Mouse (Mus musculus) spleen, postnatal 10 days (tissue): ENCODE data around the gene Grb2.
A peak's percentile ranks its signal among the peaks of the same experiment; 100 is the strongest.

Experiments used
- DNase-seq, 2 experiments: peaks; one replicate each; pipeline ENCODE4 v3.0.0; 2021 to 2022; ENCODE audit warnings: low spot score in 2 of 2

Gene Grb2

GRCm38 (mm10) chr11:115708209-115708876 is at the start of gene Grb2:
Gene Grb2, minus strand, starts transcription at chr11:115708597.
- DNase-seq, result peak; percentile 96 to 99

DNA sequence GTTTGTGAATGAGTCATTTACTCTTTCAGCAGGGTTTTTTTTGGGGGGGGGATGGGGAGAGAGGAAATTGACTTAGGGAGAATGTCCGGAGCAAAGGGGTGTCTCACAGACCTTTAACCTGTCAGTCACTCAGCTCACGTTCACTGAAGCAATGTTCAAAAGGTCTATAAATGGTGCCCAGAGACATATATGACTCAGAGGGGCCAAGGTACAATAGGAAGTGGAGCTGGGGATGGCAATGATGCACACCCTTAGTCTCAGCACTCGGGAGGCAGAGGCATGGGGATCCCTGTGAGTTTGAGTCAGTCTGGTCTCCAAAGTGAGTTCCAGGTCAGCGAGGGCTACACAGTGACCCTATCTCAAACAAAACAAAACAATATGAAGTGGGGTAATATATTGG is 45.1 kb upstream of the Grb2 start:
- no peak for DNase-seq

DNA sequence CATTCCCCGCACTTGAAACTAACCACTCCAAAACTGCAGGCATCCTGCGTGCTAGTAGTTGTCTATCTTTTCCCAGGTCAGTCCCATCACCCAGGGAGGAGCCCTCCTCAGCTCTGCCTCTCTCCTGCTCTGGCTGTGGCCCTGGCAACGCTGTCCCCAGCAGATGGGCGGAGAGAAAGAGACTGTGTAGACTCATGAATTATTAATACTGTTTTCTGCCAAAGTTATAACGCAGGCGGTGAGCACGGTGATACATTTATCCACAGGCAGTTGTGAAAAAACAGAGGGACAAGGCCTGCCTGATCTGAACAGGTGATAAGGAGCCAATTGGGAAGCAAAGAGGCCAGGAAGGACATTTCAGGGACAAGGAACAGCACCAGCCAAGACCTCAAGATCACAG is 44.3 kb upstream of the Grb2 start:
- DNase-seq, result no peak

GRCm38 (mm10) chr11:115751725-115752124 is 43.3 kb upstream of the Grb2 start:
- no peak for DNase-seq

GRCm38 (mm10) chr11:115749834-115750233 is 41.4 kb upstream of the Grb2 start:
- no peak for DNase-seq

- no peak for DNase-seq
Observed at GRCm38 (mm10) chr11:115747351-115747750, 39.0 kb upstream of the Grb2 start.

DNA sequence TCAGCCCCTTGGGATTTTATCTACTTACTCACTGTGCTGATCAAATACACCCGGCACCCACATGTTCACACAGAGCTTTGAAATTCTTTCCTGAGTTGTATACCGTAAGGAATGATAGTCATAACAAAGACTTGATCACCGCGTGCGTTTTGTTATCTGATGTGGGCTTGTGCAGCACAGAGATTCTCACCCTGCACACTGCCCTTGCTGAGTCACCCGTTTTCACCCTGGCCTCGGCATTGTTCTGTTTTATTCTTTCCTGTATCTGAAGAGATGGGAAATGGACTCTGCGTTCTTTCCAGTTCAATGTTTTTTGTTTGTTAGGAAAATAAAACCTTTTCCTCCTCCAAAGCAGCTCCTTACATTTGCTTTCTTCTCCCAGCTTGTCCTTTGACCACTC is 38.4 kb upstream of the Grb2 start:
- DNase-seq, result no peak

DNA sequence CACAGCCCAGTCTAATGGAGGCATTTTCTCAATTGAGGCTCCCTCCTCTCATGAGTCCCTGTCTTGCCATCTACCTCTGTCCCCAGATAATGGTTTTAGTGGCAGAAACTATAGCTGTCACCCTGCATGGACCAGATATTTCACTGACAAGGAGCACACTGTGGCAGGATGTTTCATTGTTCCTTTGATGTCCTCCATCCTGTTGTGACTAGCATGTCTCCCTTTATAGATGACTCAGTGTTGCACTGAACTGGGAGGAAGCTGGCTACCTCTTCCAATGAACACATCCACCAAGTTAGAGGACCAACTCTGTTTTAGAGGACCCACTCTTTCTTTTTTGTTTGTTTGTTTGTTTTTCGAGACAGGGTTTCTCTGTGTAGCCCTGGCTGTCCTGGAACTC is 37.7 kb upstream of the Grb2 start:
- DNase-seq, result no peak

GRCm38 (mm10) chr11:115744385-115744784 is 36.0 kb upstream of the Grb2 start:
- DNase-seq, result no peak

DNA sequence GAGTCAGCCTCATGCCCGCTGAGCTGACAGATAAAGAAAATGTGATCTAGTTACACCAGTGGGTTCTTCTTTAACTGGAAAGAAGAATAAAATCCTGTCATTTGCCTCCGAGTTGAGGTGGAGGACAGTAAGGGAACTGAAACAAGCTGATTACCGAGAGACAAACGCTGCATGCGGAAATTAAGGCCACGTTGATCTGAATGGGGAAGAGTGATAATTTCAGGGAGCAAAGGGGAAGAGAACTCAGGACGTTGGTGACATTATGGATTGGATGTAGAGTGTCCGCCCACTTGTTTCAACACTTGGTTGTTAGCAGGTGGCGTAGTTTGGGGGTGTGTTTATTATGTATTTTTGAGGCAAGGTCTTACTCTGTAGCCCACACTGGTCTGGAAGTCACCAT is 34.5 kb upstream of the Grb2 start:
- no peak for DNase-seq

DNA sequence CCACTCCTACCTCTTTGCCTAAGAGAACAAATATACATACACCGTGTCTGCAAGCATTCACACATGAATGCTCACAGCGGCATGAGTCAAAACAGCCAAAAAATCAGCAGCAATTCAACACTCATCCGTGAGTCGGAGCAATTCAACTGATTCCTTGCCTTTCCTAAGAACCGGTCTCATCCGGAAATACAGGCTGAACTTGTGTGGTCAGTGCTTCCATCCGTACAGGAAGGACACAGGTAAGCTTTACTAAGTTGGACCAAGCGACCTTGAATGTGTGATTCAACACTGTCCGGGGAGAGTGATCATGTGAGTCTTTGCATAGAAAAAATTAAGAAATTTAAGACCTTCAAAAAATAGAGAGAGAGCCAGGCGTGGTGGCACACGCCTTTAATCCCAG is 32.7 kb upstream of the Grb2 start:
- DNase-seq, result no peak

- no peak for DNase-seq
Observed at GRCm38 (mm10) chr11:115738275-115738885, 30.0 kb upstream of the Grb2 start.

GRCm38 (mm10) chr11:115737608-115738208 is 29.3 kb upstream of the Grb2 start:
- DNase-seq, result no peak

DNA sequence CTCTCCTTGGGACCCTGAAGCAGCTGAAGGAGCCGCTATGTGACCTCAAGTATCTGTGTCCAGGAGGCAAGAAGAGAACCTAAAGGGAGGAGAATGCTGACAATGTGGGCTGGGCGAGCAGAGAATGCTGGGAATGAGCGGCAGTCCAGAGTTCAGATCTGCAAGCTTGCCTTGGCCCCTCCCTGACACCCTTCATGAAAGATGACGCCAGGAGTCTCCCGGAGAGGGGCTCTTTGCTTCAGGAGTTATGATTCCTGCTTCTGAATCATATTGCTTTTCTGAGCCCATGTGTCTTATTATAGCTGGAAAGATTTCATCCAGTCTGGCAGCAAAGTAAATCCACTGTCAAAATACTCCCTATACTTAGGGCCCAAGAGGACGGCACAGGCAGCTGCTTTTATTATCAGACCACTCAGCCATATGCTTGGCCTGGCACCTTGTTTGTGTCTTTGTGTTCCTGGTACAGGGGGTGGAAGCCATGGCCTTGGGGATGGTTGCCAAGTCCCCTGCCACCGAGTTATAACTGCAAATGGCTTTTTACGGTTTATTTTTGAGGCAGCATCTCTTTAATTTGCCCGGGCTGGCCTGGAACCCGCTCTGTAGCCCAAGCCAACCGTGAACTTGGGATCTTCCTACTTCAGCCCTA is 25.8 kb upstream of the Grb2 start:
- DNase-seq, result no peak

GRCm38 (mm10) chr11:115723231-115723630 is 14.8 kb upstream of the Grb2 start:
- DNase-seq, result no peak

DNA sequence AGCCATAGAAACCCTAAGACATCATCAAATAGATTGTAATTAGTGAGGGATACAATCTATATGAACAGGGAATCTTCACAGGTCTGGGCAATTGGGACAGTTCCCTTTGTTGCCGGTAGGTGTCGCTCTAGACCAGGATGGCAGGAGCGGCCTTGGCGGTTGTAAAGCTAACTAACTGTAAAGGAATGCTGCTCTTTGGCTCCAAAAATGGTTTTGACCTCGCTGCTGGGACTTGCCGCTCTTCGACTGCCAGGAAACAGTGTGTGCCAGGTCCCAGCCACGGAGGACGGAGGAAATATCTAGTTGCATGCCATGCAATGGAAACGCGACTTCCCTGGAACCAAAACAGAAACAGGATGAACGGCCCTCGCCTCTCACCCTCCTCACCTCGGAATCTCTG is 14.2 kb upstream of the Grb2 start:
- DNase-seq, result peak; percentile 82 to 88

- DNase-seq, result peak; percentile 44 to 77
Observed at GRCm38 (mm10) chr11:115717660-115718390, 9.4 kb upstream of the Grb2 start.

DNA sequence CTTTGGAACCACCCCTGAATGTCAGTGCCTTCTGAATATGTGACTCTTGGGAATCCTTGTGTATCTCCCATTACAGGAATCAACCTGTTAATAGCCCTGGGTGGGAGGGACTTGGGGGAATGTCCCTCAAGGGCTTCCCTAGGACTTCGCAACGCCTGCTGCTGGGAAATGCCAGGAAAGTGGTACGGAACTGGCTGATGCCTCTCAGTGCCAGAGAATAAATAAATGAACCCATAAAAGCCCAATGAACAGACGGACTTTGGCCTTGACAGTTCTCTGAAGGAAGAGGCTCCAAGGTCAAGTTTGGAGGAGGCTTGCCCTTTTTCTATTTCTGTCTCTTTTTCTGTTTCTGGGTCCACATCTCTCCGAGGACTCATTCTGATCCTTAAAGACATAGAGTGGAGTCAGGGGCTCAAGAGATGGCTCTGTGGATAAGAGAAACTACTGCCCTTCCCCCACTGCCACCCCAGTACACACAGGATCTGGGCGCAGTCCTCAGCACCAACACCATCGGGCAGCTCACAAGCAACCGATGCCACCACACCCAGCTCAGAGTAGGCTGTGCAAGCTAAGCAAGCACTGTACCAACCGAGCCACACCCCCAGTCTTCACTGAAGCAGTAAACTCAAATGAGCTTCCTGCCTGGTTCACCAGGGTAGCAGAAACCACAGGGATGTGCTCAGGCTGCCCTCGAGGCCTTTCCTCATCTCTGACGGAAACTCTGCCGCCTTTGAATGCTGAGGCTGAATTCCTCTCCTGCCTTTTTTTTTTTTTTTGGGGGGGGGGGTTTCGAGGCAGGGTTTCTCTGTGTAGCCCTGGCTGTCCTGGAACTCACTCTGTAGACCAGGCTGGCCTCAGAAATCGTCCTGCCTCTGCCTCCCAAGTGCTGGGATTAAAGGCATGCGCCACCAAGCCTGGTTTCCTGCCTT is 8.3 kb upstream of the Grb2 start:
- peak in 1 of 2 experiments; percentile 67 for DNase-seq

GRCm38 (mm10) chr11:115714491-115714890 is 6.1 kb upstream of the Grb2 start:
- peak; percentile 37 to 77 for DNase-seq

GRCm38 (mm10) chr11:115713447-115713846 is 5.0 kb upstream of the Grb2 start:
- DNase-seq, result no peak
